Mouse (Mus musculus) stomach, postnatal 0 days (tissue): ENCODE data around the gene Nup54.

Experiments used
- CTCF ChIP-seq: IDR thresholded peaks from 2 replicates; pipeline ENCODE4 v1.5.1; 2016; ENCODE audit warnings: antibody characterized with exemption, low read depth, mild to moderate bottlenecking, moderate library complexity
- EP300 ChIP-seq: optimal IDR thresholded peaks from 2 replicates; pipeline ENCODE3; 2016; ENCODE audit warnings: antibody characterized with exemption

DNA sequence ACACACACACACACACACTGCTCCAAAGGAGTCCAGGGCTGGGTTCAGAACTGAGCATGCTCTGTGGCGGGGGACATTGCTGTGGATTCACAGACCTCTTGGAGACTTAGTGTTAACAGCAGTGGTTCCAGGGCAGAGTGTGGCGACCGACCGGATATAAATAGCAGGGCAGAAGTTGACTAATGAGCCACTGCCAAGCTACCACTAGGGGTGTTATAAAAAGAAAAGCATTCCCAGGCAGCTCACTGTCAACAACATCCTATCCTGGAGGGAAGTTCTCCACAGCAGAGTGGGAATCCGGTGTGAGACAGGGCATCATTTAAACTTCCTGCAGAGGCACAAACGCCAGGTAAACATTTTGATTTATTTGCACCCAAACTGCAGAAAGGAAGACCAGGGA is 48.4 kb downstream of the Nup54 start:
- peak; percentile 54 for TF ChIP-seq CTCF
- TF ChIP-seq EP300: no peak
